Mouse (Mus musculus): ENCODE data around the gene Nelfe.
"Not testable (repeated sequence)": the region's sequence is repeated elsewhere in the genome, so short reads cannot be mapped to it uniquely, and the experiment has no call there.

GRCm38 (mm10) chr17:34810811-34811210 lies 39.4 kb upstream of the Nelfe start:
- TF ChIP-seq CTCF (IDR thresholded peaks at IDR 0.05; ENCODE audit: control insufficient read depth, insufficient read depth, insufficient read length); MYOG (IDR thresholded peaks at IDR 0.05; ENCODE audit: control insufficient read depth, extremely low read depth, insufficient read length); MYOD1 (IDR thresholded peaks at IDR 0.05; ENCODE audit: control insufficient read depth, insufficient read length, low read depth): not testable (repeated sequence)
